Mouse (Mus musculus) erythroblast, embryonic 14.5 days (primary cell): Measurements from ENCODE around the gene Ulk4.

Experiments used
- GATA1 ChIP-seq: IDR thresholded peaks from 2 replicates; pipeline ENCODE4 v1.6.1; 2012; ENCODE audit warnings: low read length, inconsistent platforms, mixed read lengths
- TAL1 ChIP-seq: IDR thresholded peaks from 3 replicates; pipeline ENCODE4 v1.6.1; 2012; ENCODE audit warnings: low read length, inconsistent platforms, mixed read lengths

GRCm38 (mm10) chr9:121257106-121257505 lies 19.9 kb downstream of the Ulk4 start:
- TF ChIP-seq TAL1 (no peak), GATA1 (no peak)
